ENCODE assay signal across 23 mouse cellular contexts in the genomic region with DNA sequence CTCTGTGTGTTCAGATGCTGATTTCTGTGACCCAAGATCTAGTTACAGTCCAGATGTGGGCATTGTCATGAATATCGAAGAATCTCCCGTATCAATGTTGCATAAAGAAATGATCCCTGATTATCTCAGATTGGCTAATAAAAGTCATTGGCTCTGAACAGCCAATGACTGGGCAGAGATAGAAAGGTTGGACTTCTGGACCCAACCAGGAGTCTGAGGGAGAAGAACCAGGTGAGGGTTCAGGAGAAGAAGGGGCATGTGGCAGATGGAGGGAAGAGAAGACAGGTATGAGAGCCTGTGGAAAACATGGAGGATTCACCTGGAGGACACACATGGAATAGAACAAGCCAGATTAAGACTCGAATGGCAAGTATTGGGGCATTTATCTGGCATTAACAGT. TPM values are rescaled to one million over a fixed set of nuclear protein-coding genes. Genes with fewer than 3 reads are reported as not detected.
DNase-seq lines count a peak whose midpoint lies in the region; ATAC-seq and TF ChIP-seq lines count a peak whose summit lies in the region.
"Had no signal": no experiment of that assay in that cellular context is flagged by ENCODE, and none has a peak within 500 bp of the region (broad histone marks: within the 10 kb centered on the region; RNA-seq: fewer than 3 reads in every experiment).

No protein-coding gene starts in this region.

- TF ChIP-seq POLR2A in heart, adult 2 months (IDR thresholded peaks at IDR 0.05; ENCODE audit: insufficient read depth, low read depth, low read length), result no peak
- TF ChIP-seq POLR2A in liver, adult 2 months (IDR thresholded peaks at IDR 0.05; ENCODE audit: extremely low read depth, insufficient read depth, low read length), result no peak

- H3K27me3 ChIP-seq in heart, adult 2 months (ENCODE audit: control insufficient read depth, insufficient read depth, low read length), result no peaks in the 10 kb centered on the region
- no peaks in the 10 kb centered on the region for H3K27me3 ChIP-seq in liver, adult 2 months (ENCODE audit: control insufficient read depth, insufficient read depth, low read length)
- no peaks in the 10 kb centered on the region for H3K27me3 ChIP-seq in liver, postnatal 0 days (ENCODE audit: insufficient read depth, low read length)
- H3K27me3 ChIP-seq in intestine, postnatal 0 days (replicated peaks; ENCODE audit: control insufficient read depth, insufficient read depth, low read length), result no peaks in the 10 kb centered on the region
- H3K27me3 ChIP-seq: CH12.LX; embryonic facial prominence, embryonic 12.5 days; forebrain, embryonic 13.5 days; forebrain, embryonic 15.5 days had no signal

- no peak overlapping the region for H3K4me2 ChIP-seq in liver, postnatal 0 days (ENCODE audit: low read depth, low read length)
- no peak overlapping the region for H3K4me2 ChIP-seq in intestine, postnatal 0 days (replicated peaks; ENCODE audit: low read depth)
- H3K4me2 ChIP-seq: embryonic facial prominence, embryonic 12.5 days; forebrain, embryonic 13.5 days; forebrain, embryonic 15.5 days had no signal

- H3K36me3 ChIP-seq in heart, adult 2 months (ENCODE audit: control insufficient read depth, insufficient read depth, low read length), result no peaks in the 10 kb centered on the region
- no peaks in the 10 kb centered on the region for H3K36me3 ChIP-seq in liver, adult 2 months (ENCODE audit: control insufficient read depth, insufficient read depth, low read length)
- no peaks in the 10 kb centered on the region for H3K36me3 ChIP-seq in liver, postnatal 0 days (replicated peaks; ENCODE audit: insufficient read depth, low read length)
- no peaks in the 10 kb centered on the region for H3K36me3 ChIP-seq in intestine, postnatal 0 days (ENCODE audit: control insufficient read depth, insufficient read depth)
- H3K36me3 ChIP-seq: embryonic facial prominence, embryonic 10.5 days; embryonic facial prominence, embryonic 12.5 days; forebrain, embryonic 15.5 days; G1E had no signal

- H3K4me3 ChIP-seq in heart, adult 2 months, result no peak overlapping the region
- H3K4me3 ChIP-seq in liver, adult 2 months (ENCODE audit: insufficient read depth, low read depth, low read length), result no peak overlapping the region
- H3K4me3 ChIP-seq in liver, postnatal 0 days (ENCODE audit: low read depth, low read length), result no peak overlapping the region
- no peak overlapping the region for H3K4me3 ChIP-seq in intestine, postnatal 0 days (ENCODE audit: low read depth, low read length)
- H3K4me3 ChIP-seq: embryonic facial prominence, embryonic 10.5 days; embryonic facial prominence, embryonic 12.5 days; forebrain, embryonic 13.5 days; forebrain, embryonic 15.5 days had no signal

- no peak for TF ChIP-seq EP300 in heart, adult 2 months (IDR thresholded peaks at IDR 0.05; ENCODE audit: insufficient read depth, low read depth, low read length)
- no peak for TF ChIP-seq EP300 in liver, postnatal 0 days (IDR thresholded peaks at IDR 0.05; ENCODE audit: low read depth)

- H3K9ac ChIP-seq in heart, adult 2 months (ENCODE audit: low read depth, low read length), result no peak overlapping the region
- no peak overlapping the region for H3K9ac ChIP-seq in liver, adult 2 months (ENCODE audit: low read depth, low read length)
- H3K9ac ChIP-seq in liver, postnatal 0 days (replicated peaks), result no peak overlapping the region
- H3K9ac ChIP-seq in intestine, postnatal 0 days (ENCODE audit: low read depth, low read length), result no peak overlapping the region
- H3K9ac ChIP-seq: embryonic facial prominence, embryonic 12.5 days; forebrain, embryonic 13.5 days; forebrain, embryonic 15.5 days had no signal

- H3K9me3 ChIP-seq in liver, postnatal 0 days (ENCODE audit: low read length), result no peaks in the 10 kb centered on the region
- H3K9me3 ChIP-seq in intestine, postnatal 0 days (ENCODE audit: control insufficient read depth), result no peaks in the 10 kb centered on the region
- H3K9me3 ChIP-seq: embryonic facial prominence, embryonic 10.5 days; embryonic facial prominence, embryonic 12.5 days; forebrain, embryonic 13.5 days; forebrain, embryonic 15.5 days; G1E had no signal

- peak; percentile 72 for DNase-seq in heart, adult 11 months
- DNase-seq in heart, adult 2 months, result no peak
- DNase-seq in liver, adult 2 months (ENCODE audit: extremely low read depth, low read depth, low spot score), result peak; percentile 74
- DNase-seq in liver, postnatal 0 days, result no peak
- DNase-seq: adrenal gland, adult 8-10 months; adrenal gland, postnatal 14 days; adrenal gland, postnatal 36 days; B cell, adult 2 months; cerebellum, adult 11-12 months; cerebellum, adult 2 months; cerebellum, adult 9-10 months; cerebellum, postnatal 10 days; cerebellum, postnatal 25 days had no signal

- H3K4me1 ChIP-seq in heart, adult 2 months (ENCODE audit: control insufficient read depth, insufficient read depth, low read length), result no peaks in the 10 kb centered on the region
- no peaks in the 10 kb centered on the region for H3K4me1 ChIP-seq in liver, adult 2 months (ENCODE audit: control insufficient read depth, insufficient read depth, low read length)
- no peaks in the 10 kb centered on the region for H3K4me1 ChIP-seq in liver, postnatal 0 days (ENCODE audit: insufficient read depth)
- no peaks in the 10 kb centered on the region; the same call in 1 of the 2 replicates for H3K4me1 ChIP-seq in intestine, postnatal 0 days (replicated peaks; ENCODE audit: control insufficient read depth, insufficient read depth, low read length)
- H3K4me1 ChIP-seq: embryonic facial prominence, embryonic 10.5 days; embryonic facial prominence, embryonic 12.5 days; forebrain, embryonic 13.5 days; forebrain, embryonic 15.5 days had no signal

- intact Hi-C loops in heart, adult 2 months (cut with DNase I), result no loop called here

- TF ChIP-seq CTCF in heart, adult 2 months (IDR thresholded peaks at IDR 0.05), result no peak
- TF ChIP-seq CTCF in liver, adult 2 months (IDR thresholded peaks at IDR 0.05; ENCODE audit: low read depth, low read length), result no peak
- TF ChIP-seq CTCF in liver, postnatal 0 days (IDR thresholded peaks at IDR 0.05; ENCODE audit: low read depth), result no peak
- TF ChIP-seq CTCF in intestine, postnatal 0 days (IDR thresholded peaks at IDR 0.05; ENCODE audit: low read depth), result no peak

- no peaks in the 10 kb centered on the region for H3K79me2 ChIP-seq in heart, adult 2 months (replicated peaks; ENCODE audit: control insufficient read depth, insufficient read depth, low read length)
- no peaks in the 10 kb centered on the region for H3K79me2 ChIP-seq in liver, adult 2 months (ENCODE audit: control insufficient read depth, insufficient read depth, low read length)

- no peak for ATAC-seq in liver, postnatal 0 days
- peak; percentile 66; the same call in 1 of the 2 replicates for ATAC-seq in intestine, postnatal 0 days
- ATAC-seq: activated CD4-positive, CD25-positive, alpha-beta regulatory T cell, adult 4 months; CD4-positive, CD25-positive, alpha-beta regulatory T cell, adult 4 months; forebrain, embryonic 13.5 days; forebrain, embryonic 15.5 days; Patski had no signal

- H3K27ac ChIP-seq in heart, adult 2 months, result no peak overlapping the region
- no peak overlapping the region for H3K27ac ChIP-seq in liver, adult 2 months (replicated peaks; ENCODE audit: insufficient read depth, low read depth, low read length)
- no peak overlapping the region for H3K27ac ChIP-seq in liver, postnatal 0 days (ENCODE audit: low read depth)
- no peak overlapping the region for H3K27ac ChIP-seq in intestine, postnatal 0 days (ENCODE audit: low read depth, low read length)
- H3K27ac ChIP-seq: embryonic facial prominence, embryonic 10.5 days; embryonic facial prominence, embryonic 12.5 days; forebrain, embryonic 13.5 days; forebrain, embryonic 15.5 days had no signal

- 80% methylated on average over 3 of the region's 3 CpGs for WGBS in heart, adult 2 months
- WGBS in liver, adult 2 months, result 68% methylated on average over 3 of the region's 3 CpGs
- WGBS in liver, postnatal 0 days (ENCODE audit: insufficient replicate concordance), result 74% methylated on average over 3 of the region's 3 CpGs
- 69% methylated on average over 3 of the region's 3 CpGs for whole genome bisulfite sequencing in intestine, postnatal 0 days

RNA-seq across cellular contexts. Expression of a gene that starts 20.2 kb away (rescaled TPM):
- 10 to 100 TPM; 51.3 to 85.7 TPM for total RNA-seq in heart, adult 2 months (2021)
- 27.8 and 72.8 TPM in 2 replicates for polyA plus RNA-seq in heart, adult 2 months (2012; rRNA removed)
- 16.0 and 36.5 TPM in 2 replicates for total RNA-seq in liver, adult 2 months (2014; rRNA removed)
- polyA plus RNA-seq in liver, adult 2 months (2012; rRNA removed), result 3.9 and 4.4 TPM in 2 replicates
- 85.1 and 103 TPM in 2 replicates for polyA plus RNA-seq in liver, postnatal 0 days (2015; fragmentation: Nextera tagmentation; extraction: Ambion mirVana)
- 23.1 and 23.7 TPM in 2 replicates for polyA plus RNA-seq in intestine, postnatal 0 days (2015; fragmentation: Nextera tagmentation; extraction: Ambion mirVana)

RNA-seq across cellular contexts. Expression of a gene that starts 55.1 kb away (rescaled TPM):
- total RNA-seq in heart, adult 2 months (2021), result 10 to 100 TPM; 17.8 to 19.6 TPM
- 32.2 and 37.0 TPM in 2 replicates for polyA plus RNA-seq in heart, adult 2 months (2012; rRNA removed)
- 1.9 and 4.9 TPM in 2 replicates for total RNA-seq in liver, adult 2 months (2014; rRNA removed)
- 33.4 and 35.7 TPM in 2 replicates for polyA plus RNA-seq in liver, adult 2 months (2012; rRNA removed)
- polyA plus RNA-seq in liver, postnatal 0 days (2015; fragmentation: Nextera tagmentation; extraction: Ambion mirVana), result 2.9 and 3.5 TPM in 2 replicates
- 8.0 and 9.6 TPM in 2 replicates for polyA plus RNA-seq in intestine, postnatal 0 days (2015; fragmentation: Nextera tagmentation; extraction: Ambion mirVana)

Comparison
In these comparisons a context has a peak if more than half of its experiments do, and no peak if none do; other contexts are left out.
1. DNase-seq: peak in heart, adult 11 months (single experiment) and liver, adult 2 months (single experiment); none in heart, adult 2 months (0 of 2) and liver, postnatal 0 days (single experiment).